Mouse (Mus musculus): ENCODE measurements around the gene Daam1.

The Daam1 gene

GRCm38 (mm10) chr12:71941290-71941689, 110.4 kb downstream of the Daam1 start:
- DNase-seq, result no peak

GRCm38 (mm10) chr12:71943112-71943511, 112.2 kb downstream of the Daam1 start:
- DNase-seq, result no peak

- DNase-seq, result no peak
Observed at GRCm38 (mm10) chr12:71943646-71944045, 112.8 kb downstream of the Daam1 start.

GRCm38 (mm10) chr12:71945844-71946243, 115.0 kb downstream of the Daam1 start:
- no peak for DNase-seq

- DNase-seq, result no peak
Observed at GRCm38 (mm10) chr12:71946448-71946847, 115.6 kb downstream of the Daam1 start.

GRCm38 (mm10) chr12:71948972-71949371, 118.1 kb downstream of the Daam1 start:
- DNase-seq, result no peak

GRCm38 (mm10) chr12:71949606-71950005, 118.7 kb downstream of the Daam1 start:
- no peak for DNase-seq

GRCm38 (mm10) chr12:71950095-71950877, 119.4 kb downstream of the Daam1 start:
- DNase-seq, result no peak

GRCm38 (mm10) chr12:71954180-71954935, 123.5 kb downstream of the Daam1 start:
- DNase-seq, result peak; percentile 51

- no peak for DNase-seq
Observed at GRCm38 (mm10) chr12:71956980-71957379, 126.1 kb downstream of the Daam1 start.

- no peak for DNase-seq
Observed at GRCm38 (mm10) chr12:71957496-71957895, 126.6 kb downstream of the Daam1 start.

- no peak for DNase-seq
Observed at GRCm38 (mm10) chr12:71959351-71959991, 128.6 kb downstream of the Daam1 start.

- DNase-seq, result no peak
Observed at GRCm38 (mm10) chr12:71961671-71962070, 130.8 kb downstream of the Daam1 start.

GRCm38 (mm10) chr12:71962616-71963015, 131.7 kb downstream of the Daam1 start:
- no peak for DNase-seq

GRCm38 (mm10) chr12:71968592-71968991, 137.7 kb downstream of the Daam1 start:
- no peak for DNase-seq

GRCm38 (mm10) chr12:71969022-71969421, 138.1 kb downstream of the Daam1 start:
- DNase-seq, result no peak

GRCm38 (mm10) chr12:71969439-71969838, 138.6 kb downstream of the Daam1 start:
- no peak for DNase-seq

- DNase-seq, result no peak
Observed at GRCm38 (mm10) chr12:71969941-71970629, 139.2 kb downstream of the Daam1 start.

GRCm38 (mm10) chr12:71970791-71971654, 140.1 kb downstream of the Daam1 start:
- DNase-seq, result no peak

- DNase-seq, result no peak
Observed at GRCm38 (mm10) chr12:71972126-71972525, 141.2 kb downstream of the Daam1 start.

GRCm38 (mm10) chr12:71972619-71973266, 141.9 kb downstream of the Daam1 start:
- no peak for DNase-seq
